Mouse (Mus musculus): Measurements from ENCODE around the gene Secisbp2.

GRCm38 (mm10) chr13:51618602-51619001 is 32.9 kb upstream of the Secisbp2 start:
- TF ChIP-seq CTCF (IDR thresholded peaks at IDR 0.05; ENCODE audit: control insufficient read depth, insufficient read depth, low read length) (no peak), POLR2A (IDR thresholded peaks at IDR 0.05; ENCODE audit: borderline replicate concordance, control insufficient read depth, low read depth, low read length) (no peak)
